Mouse (Mus musculus) testis, adult 2 months (tissue): Measurements from ENCODE around the gene Pparg. TPM values are rescaled to one million over a fixed set of nuclear protein-coding genes. Genes with fewer than 3 reads are reported as not detected.
A peak's percentile ranks its signal among the peaks of the same experiment; 100 is the strongest.

Experiments
- H3K27ac ChIP-seq: fragments of 200-500 bp; 2 replicates; pipeline ENCODE4 v1.5.1; 2012; ENCODE audit warnings: low read depth, low read length; ENCODE audit not compliant: control insufficient read depth, insufficient read depth
- H3K27me3 ChIP-seq: fragments of 200-500 bp; 2 replicates; pipeline ENCODE4 v1.6.1; 2012; ENCODE audit warnings: mild to moderate bottlenecking, low read length, moderate library complexity; ENCODE audit not compliant: control insufficient read depth, insufficient read depth
- H3K36me3 ChIP-seq: fragments of 200-500 bp; 2 replicates; pipeline ENCODE4 v1.6.1; 2012; ENCODE audit warnings: mild to moderate bottlenecking, low read length; ENCODE audit not compliant: control insufficient read depth, insufficient read depth
- H3K4me1 ChIP-seq: fragments of 200-500 bp; 2 replicates; pipeline ENCODE4 v1.6.1; 2012; ENCODE audit warnings: low read length; ENCODE audit not compliant: control insufficient read depth, insufficient read depth
- H3K4me3 ChIP-seq: fragments of 200-500 bp; 2 replicates; pipeline ENCODE4 v1.5.1; 2012; ENCODE audit warnings: low read depth, mild to moderate bottlenecking, low read length, moderate library complexity, mixed read lengths; ENCODE audit not compliant: control insufficient read depth
- CTCF ChIP-seq: fragments of 200-500 bp; IDR thresholded peaks from 2 replicates; pipeline ENCODE4 v1.5.1; 2012; ENCODE audit warnings: low read depth, mild to moderate bottlenecking, inconsistent platforms, low read length, moderate library complexity; ENCODE audit not compliant: control insufficient read depth, insufficient read depth, insufficient replicate concordance
- POLR2A ChIP-seq: fragments of 200-500 bp; IDR thresholded peaks from 2 replicates; pipeline ENCODE4 v1.6.1; 2012; ENCODE audit warnings: low read depth, mild to moderate bottlenecking, inconsistent platforms, low read length, moderate library complexity; ENCODE audit not compliant: control insufficient read depth
- polyA plus RNA-seq: library from polyadenylated mRNA; depleted of rRNA; stranded (reverse); fragments of >200 nt; gene quantifications from 2 replicates; pipeline ENCODE4 v1.2.3, GENCODE M21; 2012

Pparg gene
- polyA plus RNA-seq, 1 experiment, result 1.2 TPM

DNA sequence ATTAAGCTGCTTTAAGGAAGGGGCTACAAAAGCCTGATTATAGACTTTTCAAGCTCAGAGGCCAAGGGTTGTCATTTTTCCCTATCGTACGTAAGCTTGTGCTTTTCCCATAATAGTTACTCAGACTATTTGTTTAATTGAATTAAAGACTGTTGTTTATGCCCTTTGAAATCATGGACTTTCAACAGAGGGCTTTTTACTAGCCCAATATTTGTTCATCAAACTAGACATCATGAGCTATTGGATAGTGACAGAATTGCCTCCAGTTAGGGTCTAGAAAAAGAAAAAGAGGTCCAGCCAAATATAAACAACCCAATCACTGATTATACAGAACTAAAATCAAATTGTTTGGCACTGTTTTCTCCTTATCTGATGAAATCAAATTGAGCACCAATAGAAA lies 104.7 kb downstream of the Pparg start:
- Histone ChIP-seq H3K27ac (no peak overlapping the region), H3K36me3 (no peaks in the 10 kb centered on the region), H3K4me3 (no peak overlapping the region), H3K27me3 (no peaks in the 10 kb centered on the region), H3K4me1 (no peaks in the 10 kb centered on the region; the same call in 1 of the 2 replicates)
- TF ChIP-seq POLR2A (no peak), CTCF (no peak)

DNA sequence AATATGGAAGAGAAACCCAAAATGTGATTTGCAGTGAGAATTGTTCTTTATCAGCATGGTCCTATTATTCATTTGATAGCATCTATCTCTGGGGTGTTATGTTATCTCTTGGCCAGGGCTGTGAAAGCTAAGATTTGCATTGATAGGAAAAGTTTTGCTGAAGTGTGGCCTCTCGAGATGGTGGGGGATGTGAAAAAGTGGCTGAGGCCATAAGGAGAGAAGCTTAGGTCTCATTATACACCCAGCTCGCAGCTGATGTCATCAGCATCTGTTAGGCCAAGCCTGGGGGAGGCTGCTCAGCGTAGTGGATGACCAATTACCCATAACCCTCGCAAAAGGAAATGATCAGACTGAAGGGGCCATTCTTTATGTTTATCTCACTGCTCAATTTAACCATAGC lies 105.1 kb downstream of the Pparg start:
- H3K27ac ChIP-seq, result no peak overlapping the region
- H3K4me3 ChIP-seq, result no peak overlapping the region
- H3K36me3 ChIP-seq, result no peaks in the 10 kb centered on the region
- no peak for TF ChIP-seq CTCF
- TF ChIP-seq POLR2A, result no peak
- no peaks in the 10 kb centered on the region; the same call in 1 of the 2 replicates for H3K4me1 ChIP-seq
- H3K27me3 ChIP-seq, result no peaks in the 10 kb centered on the region

DNA sequence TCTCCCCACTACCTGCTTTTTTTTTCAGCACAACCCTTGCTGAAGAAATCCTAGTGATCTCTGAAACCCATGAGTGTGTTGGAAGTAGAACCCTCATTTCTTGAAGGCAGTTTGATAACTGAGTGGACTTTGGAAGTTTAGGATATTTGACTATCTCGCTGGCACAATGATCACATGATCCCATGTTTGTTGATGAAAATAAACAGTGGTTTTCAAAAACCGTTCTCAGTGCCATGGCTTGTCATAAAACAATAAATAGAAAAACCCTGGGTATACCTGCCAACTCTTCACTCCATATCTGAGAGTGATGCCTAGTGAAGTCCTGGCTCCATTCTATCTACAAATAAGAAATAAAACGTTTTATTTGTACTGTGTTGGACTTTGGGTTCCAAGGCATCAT lies 105.8 kb downstream of the Pparg start:
- H3K27ac ChIP-seq, result no peak overlapping the region
- no peaks in the 10 kb centered on the region for H3K36me3 ChIP-seq
- H3K27me3 ChIP-seq, result no peaks in the 10 kb centered on the region
- no peak overlapping the region for H3K4me3 ChIP-seq
- H3K4me1 ChIP-seq, result no peaks in the 10 kb centered on the region; the same call in 1 of the 2 replicates
- TF ChIP-seq CTCF, result no peak
- TF ChIP-seq POLR2A, result no peak

DNA sequence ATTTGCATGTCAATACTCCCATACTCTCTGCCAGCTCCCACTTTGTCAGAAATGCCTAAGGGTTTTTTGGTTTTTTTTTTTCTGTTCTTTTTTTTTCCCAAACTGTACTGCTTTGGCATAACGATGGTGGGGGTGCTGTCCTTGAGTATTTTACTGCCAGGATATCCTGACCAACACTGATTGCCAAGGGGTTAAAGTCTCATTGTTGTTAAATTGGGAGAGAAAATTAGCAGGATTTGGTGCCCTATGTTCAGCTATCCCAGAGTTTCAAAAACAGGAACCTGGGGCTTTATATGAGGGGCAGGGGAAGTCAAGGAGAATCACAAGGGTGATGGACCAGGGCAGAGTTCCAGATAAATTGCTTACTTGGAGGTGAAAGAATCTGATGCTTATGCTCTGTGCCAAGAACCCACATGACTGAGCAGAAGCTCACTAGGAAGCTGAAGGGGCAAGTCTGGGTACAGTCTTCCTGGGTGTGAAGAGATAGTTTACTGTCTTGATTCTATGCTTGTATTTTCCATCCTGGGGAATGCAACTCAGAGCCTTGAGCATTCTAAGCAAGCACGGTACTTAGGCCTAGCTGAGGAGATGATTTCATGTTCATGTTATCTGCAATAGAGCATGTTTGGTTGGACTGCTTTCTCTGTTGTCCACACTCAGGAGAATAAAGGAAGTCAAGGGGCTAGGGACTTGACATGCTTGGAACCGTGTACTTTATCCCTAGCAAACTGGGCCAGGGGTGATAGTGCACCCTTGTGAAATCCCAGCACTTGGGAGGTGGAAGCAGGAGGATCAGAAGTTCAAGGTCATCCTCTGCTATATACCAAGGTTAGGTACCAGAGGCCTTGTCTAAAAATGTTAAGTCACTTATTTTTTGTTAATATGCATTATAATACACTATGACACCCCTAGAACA lies 109.2 kb downstream of the Pparg start:
- TF ChIP-seq POLR2A (no peak), CTCF (no peak)
- H3K27me3 ChIP-seq, result no peaks in the 10 kb centered on the region

DNA sequence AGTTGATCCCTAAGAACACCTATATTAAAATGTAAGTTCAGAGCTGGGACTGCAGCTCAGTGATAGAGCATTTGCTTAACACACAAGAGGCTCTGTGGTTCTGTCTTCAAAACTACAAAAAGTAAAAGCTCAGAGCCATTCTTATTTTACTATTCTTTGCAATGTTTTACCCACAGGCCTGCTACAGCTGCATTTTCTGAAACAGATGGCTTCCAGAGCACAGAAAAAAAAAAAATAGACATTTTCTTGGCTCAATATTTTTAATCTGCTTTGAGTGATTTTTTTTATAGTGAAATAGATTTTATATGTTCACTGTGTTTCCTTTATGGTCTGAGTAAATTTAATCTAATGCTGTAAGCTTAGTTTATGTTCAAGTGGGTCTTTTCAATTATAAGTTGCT lies 111.2 kb downstream of the Pparg start:
- TF ChIP-seq POLR2A (no peak), CTCF (no peak)
- Histone ChIP-seq H3K27me3 (no peaks in the 10 kb centered on the region), H3K4me3 (no peak overlapping the region), H3K36me3 (no peaks in the 10 kb centered on the region), H3K4me1 (no peaks in the 10 kb centered on the region; the same call in 1 of the 2 replicates), H3K27ac (no peak overlapping the region)

More for the DNA sequence above, 109.2 kb downstream of the Pparg start:
- H3K4me1 ChIP-seq, result no peaks in the 10 kb centered on the region; the same call in 1 of the 2 replicates
- H3K4me3 ChIP-seq, result peak overlapping the region; percentile 17; the same call in 1 of the 2 replicates
- H3K36me3 ChIP-seq, result no peaks in the 10 kb centered on the region
- peak overlapping the region; percentile 29; the same call in 1 of the 2 replicates for H3K27ac ChIP-seq

DNA sequence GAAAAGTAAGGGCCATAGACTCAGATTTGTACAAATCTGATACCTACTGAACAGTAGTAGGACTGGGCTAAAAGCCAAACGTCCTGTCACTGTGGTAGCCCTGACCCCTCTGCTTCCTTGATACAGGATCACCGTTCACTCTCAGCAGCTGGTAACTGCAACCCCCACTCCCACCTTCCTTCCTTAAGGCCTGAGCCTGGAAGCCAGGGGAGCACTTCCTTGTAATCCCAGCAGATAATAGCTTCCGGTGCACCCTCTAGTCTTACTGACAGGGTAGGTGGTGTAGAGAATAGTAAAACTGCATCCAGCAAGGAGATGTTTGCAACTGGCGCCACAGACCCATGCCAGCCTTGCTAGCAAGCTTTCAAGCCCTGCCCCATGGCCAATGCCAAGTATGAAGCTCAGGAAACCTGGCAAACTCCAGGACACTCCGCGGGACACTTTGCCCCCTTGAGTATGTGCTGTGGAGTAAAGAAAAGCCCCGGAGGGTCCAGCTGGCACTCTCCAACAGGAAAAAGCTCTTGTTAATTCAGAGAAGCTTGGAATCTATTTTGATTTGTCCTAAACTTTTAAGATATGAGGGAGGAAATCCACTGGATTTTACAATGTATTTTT lies 116.4 kb downstream of the Pparg start:
- H3K36me3 ChIP-seq, result no peaks in the 10 kb centered on the region
- no peaks in the 10 kb centered on the region for H3K4me1 ChIP-seq
- no peak overlapping the region for H3K27ac ChIP-seq
- H3K4me3 ChIP-seq, result no peak overlapping the region
- no peaks in the 10 kb centered on the region for H3K27me3 ChIP-seq
- TF ChIP-seq CTCF, result no peak
- TF ChIP-seq POLR2A, result no peak

DNA sequence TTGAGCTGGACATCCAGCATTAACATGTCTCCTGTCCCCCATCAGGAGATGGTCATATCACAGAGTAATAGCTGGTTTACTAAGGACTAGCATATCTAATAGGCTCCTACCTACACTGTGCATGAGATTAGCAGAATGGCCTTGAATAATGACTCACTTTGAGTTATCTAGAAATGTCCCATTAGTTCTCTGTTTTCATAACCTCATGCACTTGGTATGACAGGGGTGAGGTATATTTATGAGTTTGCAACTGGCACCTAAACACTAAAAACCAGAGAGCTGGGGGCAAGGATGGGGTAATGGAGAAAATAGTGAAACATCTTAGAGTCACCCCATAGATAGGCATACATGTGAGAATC lies 119.2 kb downstream of the Pparg start:
- H3K36me3 ChIP-seq, result no peaks in the 10 kb centered on the region
- no peaks in the 10 kb centered on the region for H3K4me1 ChIP-seq
- no peak overlapping the region for H3K27ac ChIP-seq
- no peak overlapping the region for H3K4me3 ChIP-seq
- no peaks in the 10 kb centered on the region for H3K27me3 ChIP-seq
- TF ChIP-seq POLR2A (no peak), CTCF (no peak)
